Mouse (Mus musculus) E14TG2a.4 (cell line): ENCODE measurements around the gene Tbc1d1.

Experiments used
- H3K27me3 ChIP-seq: 2 replicates; pipeline ENCODE4 v1.6.1; 2014; ENCODE audit warnings: low read length, control low read depth; ENCODE audit not compliant: insufficient read depth
- H3K36me3 ChIP-seq: 2 replicates; pipeline ENCODE4 v1.6.1; 2014; ENCODE audit warnings: low read length, control low read depth; ENCODE audit not compliant: insufficient read depth
- H3K4me1 ChIP-seq: replicated peaks from 2 replicates; pipeline ENCODE4 v1.6.1; 2014; ENCODE audit warnings: low read depth, low read length, control low read depth
- H3K4me3 ChIP-seq: replicated peaks from 2 replicates; pipeline ENCODE4 v1.5.1; 2014; ENCODE audit warnings: mild to moderate bottlenecking, low read length
- H3K9me3 ChIP-seq: 2 replicates; pipeline ENCODE4 v1.6.1; 2014; ENCODE audit warnings: low read length, control low read depth
- CTCF ChIP-seq: conservative IDR thresholded peaks from 2 replicates; pipeline ENCODE4 v1.5.1; 2014; ENCODE audit warnings: low read length
- NANOG ChIP-seq: IDR thresholded peaks from 2 replicates; pipeline ENCODE4 v1.6.1; 2014; ENCODE audit warnings: borderline replicate concordance, low read length, mixed read lengths
- POU5F1 ChIP-seq: IDR thresholded peaks from 2 replicates; pipeline ENCODE4 v1.6.1; 2014; ENCODE audit warnings: low read length, borderline replicate concordance

The Tbc1d1 gene

DNA sequence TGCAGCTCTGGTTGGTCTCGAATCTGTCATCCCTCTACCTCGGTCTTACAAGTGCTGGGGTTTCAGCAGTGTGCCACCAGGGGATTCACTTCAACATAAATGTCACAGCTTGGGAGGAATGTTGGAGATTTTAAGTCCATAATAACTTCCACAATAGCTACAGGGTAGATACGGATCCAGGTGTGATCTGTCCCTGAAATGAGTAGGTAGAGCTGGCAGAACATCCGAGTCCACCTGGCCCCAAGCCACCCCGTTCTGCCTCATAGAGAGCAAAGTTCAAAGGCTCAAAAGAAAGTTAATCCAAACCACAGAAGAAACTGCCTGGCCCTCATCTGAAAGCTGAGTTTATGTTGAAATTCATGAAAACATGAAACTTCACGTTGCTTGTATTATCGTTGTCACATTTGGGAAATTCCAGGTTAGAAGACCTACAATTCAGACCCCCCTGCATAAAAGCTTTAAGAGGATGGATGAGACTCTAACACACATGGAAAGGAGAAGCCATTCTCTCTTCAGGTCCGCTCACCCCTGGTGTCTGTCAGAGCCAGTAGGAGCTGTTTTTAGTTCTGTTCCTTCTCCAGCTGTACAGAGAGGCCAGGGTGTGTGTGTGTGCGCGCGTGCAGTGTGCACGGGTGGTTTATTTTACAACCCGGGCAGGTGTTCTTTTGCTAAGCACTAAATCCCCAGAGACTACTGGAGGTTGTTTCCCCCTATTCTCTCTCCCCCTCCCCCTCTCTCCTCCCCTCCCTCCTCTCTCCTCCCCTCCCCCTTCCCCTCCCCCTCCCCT is 61.9 kb downstream of the Tbc1d1 start:
- no peak for TF ChIP-seq POU5F1
- no peak for TF ChIP-seq CTCF
- no peak for TF ChIP-seq NANOG
- no peaks in the 10 kb centered on the region for H3K27me3 ChIP-seq
- no peaks in the 10 kb centered on the region for H3K9me3 ChIP-seq
- no peaks in the 10 kb centered on the region for H3K36me3 ChIP-seq
- H3K4me1 ChIP-seq: peaks cover 12% of the 10 kb centered on the region
- no peak overlapping the region for H3K4me3 ChIP-seq

- TF ChIP-seq NANOG (no peak), POU5F1 (no peak), CTCF (no peak)
- Histone ChIP-seq H3K36me3 (no peaks in the 10 kb centered on the region), H3K9me3 (no peaks in the 10 kb centered on the region), H3K4me3 (no peak overlapping the region), H3K4me1 (peaks cover 12% of the 10 kb centered on the region), H3K27me3 (no peaks in the 10 kb centered on the region)
These were observed 62.5 kb downstream of the Tbc1d1 start for GRCm38 (mm10) chr5:64218603-64218999.

GRCm38 (mm10) chr5:64220776-64221175 is 64.7 kb downstream of the Tbc1d1 start:
- TF ChIP-seq POU5F1 (no peak), NANOG (no peak), CTCF (no peak)
- Histone ChIP-seq H3K4me1 (peaks cover 27% of the 10 kb centered on the region), H3K27me3 (no peaks in the 10 kb centered on the region), H3K4me3 (no peak overlapping the region), H3K36me3 (no peaks in the 10 kb centered on the region), H3K9me3 (no peaks in the 10 kb centered on the region)

DNA sequence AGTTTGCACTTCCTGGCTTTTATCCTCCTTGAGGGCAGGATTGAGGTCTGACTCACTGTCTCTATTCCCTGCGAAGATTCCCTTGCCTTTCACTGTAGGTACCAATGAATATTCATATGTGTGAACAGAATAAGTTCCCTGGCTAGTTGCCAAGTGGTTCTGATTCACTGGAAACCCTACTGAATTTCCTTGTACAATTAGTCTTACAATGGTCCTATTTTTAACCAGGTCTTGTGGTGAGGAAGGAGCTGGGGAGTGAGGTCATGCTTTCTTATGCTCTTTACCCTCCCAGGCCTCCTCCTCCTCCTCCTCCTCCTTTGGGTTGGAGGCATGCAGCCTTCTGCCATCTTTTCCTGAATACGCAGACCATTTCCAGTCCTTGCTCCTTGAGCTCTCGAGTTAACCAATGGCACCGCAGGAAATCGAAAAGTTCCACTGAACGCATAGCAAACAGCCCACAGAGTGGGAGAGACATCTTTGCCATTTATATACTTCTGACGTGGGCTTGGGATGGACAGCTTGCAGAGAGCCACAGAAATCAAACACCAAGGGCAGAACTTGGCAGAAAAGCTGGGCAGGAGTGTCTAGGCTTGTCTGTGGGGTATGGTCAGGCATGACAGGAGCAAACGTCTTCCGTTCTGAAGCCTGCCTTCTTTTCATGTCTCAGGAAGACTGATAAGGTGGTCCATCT is 68.8 kb downstream of the Tbc1d1 start:
- H3K4me1 ChIP-seq: peaks cover 28% of the 10 kb centered on the region
- TF ChIP-seq POU5F1: no peak
- no peak for TF ChIP-seq CTCF
- no peak for TF ChIP-seq NANOG
- no peaks in the 10 kb centered on the region for H3K9me3 ChIP-seq
- H3K36me3 ChIP-seq: no peaks in the 10 kb centered on the region
- H3K27me3 ChIP-seq: no peaks in the 10 kb centered on the region
- H3K4me3 ChIP-seq: no peak overlapping the region

DNA sequence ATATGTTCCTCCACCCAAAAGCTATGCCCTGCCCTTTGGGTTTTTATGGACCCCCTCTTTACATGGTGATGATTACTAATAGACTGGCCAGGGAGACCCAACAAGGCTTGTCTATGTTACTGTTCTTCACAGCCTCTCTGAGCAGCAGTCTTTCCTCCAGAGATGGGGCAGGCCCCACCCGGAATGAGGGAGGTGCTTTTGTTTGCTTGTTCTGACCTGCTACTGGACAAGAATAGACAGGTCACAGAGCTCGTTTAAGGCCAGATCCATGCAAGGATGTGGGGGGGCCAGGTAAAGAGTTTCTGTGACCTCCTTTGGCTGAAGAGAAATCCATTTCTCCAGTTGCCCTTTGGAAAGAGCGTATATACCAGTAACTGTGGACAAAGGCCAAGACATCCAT is 72.1 kb downstream of the Tbc1d1 start:
- no peak for TF ChIP-seq NANOG
- no peak for TF ChIP-seq CTCF
- TF ChIP-seq POU5F1: no peak
- H3K4me3 ChIP-seq: no peak overlapping the region
- peaks cover 42% of the 10 kb centered on the region for H3K4me1 ChIP-seq
- no peaks in the 10 kb centered on the region for H3K36me3 ChIP-seq
- H3K27me3 ChIP-seq: no peaks in the 10 kb centered on the region
- H3K9me3 ChIP-seq: no peaks in the 10 kb centered on the region

DNA sequence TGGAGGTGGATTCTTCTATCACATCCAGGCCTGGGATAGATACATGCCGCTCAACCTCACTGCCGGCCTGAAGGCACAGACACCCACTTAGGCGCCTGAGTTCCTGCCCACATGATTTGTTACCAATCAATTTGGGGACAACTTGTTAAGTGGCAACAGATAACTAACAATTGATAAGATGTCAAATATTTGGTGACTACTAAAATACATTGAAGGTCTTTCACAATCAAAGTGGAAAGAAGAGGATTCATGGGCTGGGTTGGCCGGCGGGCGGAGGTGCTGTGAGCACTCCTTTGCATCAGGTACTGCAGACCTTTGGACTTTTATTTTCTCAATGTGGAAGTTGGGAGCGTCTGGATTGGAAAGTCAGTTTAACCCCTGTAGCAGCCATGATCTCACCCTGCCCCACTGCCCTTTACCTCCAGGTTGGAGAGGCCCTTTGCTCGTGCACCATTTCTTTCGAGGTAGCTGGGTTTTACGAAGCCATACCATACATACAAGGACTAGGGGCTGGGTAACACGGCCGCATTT is 73.3 kb downstream of the Tbc1d1 start:
- Histone ChIP-seq H3K9me3 (no peaks in the 10 kb centered on the region), H3K36me3 (no peaks in the 10 kb centered on the region), H3K4me3 (peak overlapping the region; percentile 82), H3K4me1 (peaks cover 50% of the 10 kb centered on the region), H3K27me3 (no peaks in the 10 kb centered on the region)
- no peak for TF ChIP-seq POU5F1
- TF ChIP-seq CTCF: no peak
- no peak for TF ChIP-seq NANOG

DNA sequence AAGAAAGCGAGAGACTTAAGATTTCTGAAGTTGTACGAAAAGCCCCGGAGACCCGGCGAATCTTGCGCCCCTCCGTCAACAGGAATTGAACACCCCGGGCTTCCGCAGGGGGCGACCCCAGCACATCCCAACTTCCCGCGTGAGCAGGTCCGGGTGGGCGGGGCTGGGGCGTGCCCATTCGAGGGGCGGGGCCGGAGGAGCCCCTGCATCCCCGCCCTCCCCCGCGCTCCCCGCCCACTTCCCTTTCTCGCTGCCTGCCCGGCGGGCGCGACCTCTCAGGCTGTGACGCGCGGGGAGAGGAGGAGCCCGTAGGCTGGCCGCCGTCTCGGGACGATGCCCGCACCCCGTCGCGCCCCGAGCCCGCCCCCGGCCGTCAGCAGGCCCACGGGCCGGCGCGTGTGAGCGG is 74.0 kb downstream of the Tbc1d1 start:
- TF ChIP-seq CTCF (no peak), POU5F1 (no peak), NANOG (no peak)
- Histone ChIP-seq H3K27me3 (no peaks in the 10 kb centered on the region), H3K4me3 (peak overlapping the region; percentile 85), H3K9me3 (no peaks in the 10 kb centered on the region), H3K4me1 (peaks cover 50% of the 10 kb centered on the region), H3K36me3 (no peaks in the 10 kb centered on the region)

DNA sequence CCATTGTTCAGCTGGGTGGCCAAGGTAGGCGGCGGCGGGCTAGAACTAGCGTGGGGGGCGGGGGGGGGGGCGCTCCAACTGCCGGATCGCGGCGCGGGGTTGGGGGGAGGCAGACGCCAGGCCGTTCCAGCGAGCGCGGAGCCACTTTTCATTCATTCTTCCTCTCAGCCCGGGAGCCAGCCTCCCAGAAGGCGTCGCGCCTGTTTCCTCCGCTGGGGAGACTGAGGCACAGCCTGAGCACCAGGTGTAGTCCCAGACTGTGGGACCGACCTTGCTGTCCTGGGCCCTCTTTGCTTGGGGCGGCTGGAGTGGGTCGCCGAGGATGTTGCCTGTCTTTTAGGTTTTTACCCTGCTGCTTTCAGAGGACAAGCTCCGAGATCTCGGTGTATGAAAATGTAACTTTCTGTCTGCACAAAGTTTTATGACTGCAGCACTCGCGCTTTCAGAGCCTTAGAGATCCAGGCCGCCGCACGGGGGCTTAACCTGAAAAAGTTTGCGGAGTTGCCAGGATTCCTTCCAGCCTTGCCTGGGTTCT is 74.5 kb downstream of the Tbc1d1 start:
- no peaks in the 10 kb centered on the region for H3K9me3 ChIP-seq
- H3K4me1 ChIP-seq: peaks cover 50% of the 10 kb centered on the region
- peak overlapping the region; percentile 85 for H3K4me3 ChIP-seq
- no peaks in the 10 kb centered on the region for H3K36me3 ChIP-seq
- TF ChIP-seq POU5F1 (no peak), NANOG (no peak), CTCF (no peak)
- H3K27me3 ChIP-seq: no peaks in the 10 kb centered on the region
